Mouse (Mus musculus): Measurements from ENCODE around the gene Kif21b. TPM values are rescaled to one million over a fixed set of nuclear protein-coding genes. Genes with fewer than 3 reads are reported as not detected.

Kif21b gene
- polyA plus RNA-seq, 1 experiment from 2014 or later = 16.4 TPM

DNA sequence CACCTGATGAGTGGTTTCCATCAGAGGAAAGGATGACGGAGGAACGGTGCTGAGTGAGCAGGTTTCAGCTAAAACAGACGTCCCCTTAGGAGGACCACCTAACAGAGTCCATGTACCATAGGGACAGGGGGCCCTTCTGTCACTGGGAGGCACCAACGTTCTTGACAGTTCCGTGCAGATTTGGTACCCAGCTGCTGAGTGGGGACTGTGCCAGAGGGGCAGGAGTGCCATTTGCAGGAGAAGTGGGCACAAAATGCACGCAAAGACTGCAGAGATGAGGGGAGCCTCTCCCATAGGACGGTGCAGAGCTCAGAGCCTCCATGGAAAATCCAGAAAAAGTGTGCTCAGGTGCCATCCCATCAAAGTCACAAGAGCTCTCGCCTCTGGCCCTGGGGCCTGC, 9.2 kb upstream of the Kif21b start:
- WGBS = 86% methylated on average over 8 of the region's 8 CpGs
- Histone ChIP-seq H3K9me3 (ENCODE audit: control insufficient read depth, low read length) (no peaks in the 10 kb centered on the region), H3K4me3 (ENCODE audit: low read depth, low read length) (no peak overlapping the region), H3K4me1 (replicated peaks; ENCODE audit: control insufficient read depth, insufficient read depth, low read length) (no peaks in the 10 kb centered on the region; the same call in 1 of the 2 replicates), H3K36me3 (ENCODE audit: control insufficient read depth, insufficient read depth, low read length) (no peaks in the 10 kb centered on the region), H3K27ac (ENCODE audit: low read depth, low read length) (no peak overlapping the region), H3K4me2 (ENCODE audit: low read depth, low read length, severe bottlenecking) (no peak overlapping the region), H3K9ac (ENCODE audit: low read length) (no peak overlapping the region), H3K27me3 (ENCODE audit: control insufficient read depth, insufficient read depth, low read length) (no peaks in the 10 kb centered on the region)
- no peak for DNase-seq (ENCODE audit: low spot score)
- no peak for ATAC-seq (replicated peaks; ENCODE audit: low FRiP score)

DNA sequence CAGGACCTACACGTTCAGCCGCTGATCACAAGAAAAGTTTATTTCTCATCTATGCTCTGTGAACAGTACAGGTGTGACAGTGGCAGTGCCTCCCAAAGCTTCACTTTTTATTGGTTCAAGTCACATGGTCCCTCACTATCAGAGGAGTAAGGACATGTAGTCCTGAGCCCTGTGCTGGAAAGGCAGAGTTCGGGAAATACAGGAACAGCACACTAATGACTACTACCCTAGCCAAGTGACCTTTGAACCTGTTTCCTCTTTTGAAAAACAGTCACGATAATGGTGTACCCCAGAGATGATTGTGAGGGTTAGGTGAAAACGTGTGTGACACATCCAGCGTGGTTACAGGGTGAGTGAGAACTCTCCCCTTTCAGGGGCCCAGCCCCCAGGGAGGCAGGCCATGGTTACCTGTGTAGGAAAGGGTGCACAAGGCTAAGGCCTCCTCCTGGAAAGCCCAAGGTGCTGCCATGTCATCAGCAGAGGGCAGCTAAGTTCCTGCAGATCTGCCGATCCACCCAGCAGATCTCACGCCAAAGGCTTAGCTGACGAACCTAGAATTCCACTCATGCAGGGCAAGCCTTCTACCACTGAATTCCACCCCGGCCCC, 4.9 kb upstream of the Kif21b start:
- 84% methylated on average over 10 of the region's 10 CpGs for WGBS
- no peak for ATAC-seq (replicated peaks; ENCODE audit: low FRiP score)
- no peak overlapping the region for H3K27ac ChIP-seq (ENCODE audit: low read depth, low read length)

DNA sequence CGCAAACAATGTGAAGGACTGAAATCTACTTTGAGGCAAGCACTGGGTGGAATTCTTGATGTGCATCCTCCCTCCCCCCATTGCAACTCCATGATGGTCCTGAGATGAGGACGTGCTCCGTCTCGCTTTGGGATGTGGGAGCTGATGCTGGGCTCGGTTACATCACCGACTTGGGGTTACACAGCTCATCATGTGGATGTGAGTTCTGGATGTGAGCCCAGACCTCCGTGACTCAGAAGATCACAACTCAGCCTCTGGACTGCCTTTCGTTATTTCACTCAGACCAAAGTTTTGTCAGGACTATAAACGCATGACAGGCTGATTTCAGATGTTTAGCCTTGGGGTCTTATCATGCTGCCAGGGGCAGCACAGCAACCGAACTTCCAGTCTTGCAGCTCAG, 4.3 kb upstream of the Kif21b start:
- ATAC-seq (replicated peaks; ENCODE audit: low FRiP score) = no peak
- H3K4me1 ChIP-seq (replicated peaks; ENCODE audit: control insufficient read depth, insufficient read depth, low read length) = peaks cover 3% of the 10 kb centered on the region; the same call in 1 of the 2 replicates
- H3K27ac ChIP-seq (ENCODE audit: low read depth, low read length) = no peak overlapping the region
- no peak overlapping the region for H3K4me3 ChIP-seq (ENCODE audit: low read depth, low read length)
- H3K9me3 ChIP-seq (ENCODE audit: control insufficient read depth, low read length) = no peaks in the 10 kb centered on the region
- no peak for DNase-seq (ENCODE audit: low spot score)
- no peak overlapping the region for H3K9ac ChIP-seq (ENCODE audit: low read length)
- H3K36me3 ChIP-seq (ENCODE audit: control insufficient read depth, insufficient read depth, low read length) = no peaks in the 10 kb centered on the region
- 87% methylated on average over 10 of the region's 10 CpGs for WGBS
- H3K27me3 ChIP-seq (ENCODE audit: control insufficient read depth, insufficient read depth, low read length) = peaks cover 2% of the 10 kb centered on the region
- no peak overlapping the region for H3K4me2 ChIP-seq (ENCODE audit: low read depth, low read length, severe bottlenecking)

More for the DNA sequence above, 4.9 kb upstream of the Kif21b start:
- DNase-seq (ENCODE audit: low spot score) = no peak
- no peak overlapping the region for H3K4me2 ChIP-seq (ENCODE audit: low read depth, low read length, severe bottlenecking)
- H3K9me3 ChIP-seq (ENCODE audit: control insufficient read depth, low read length) = no peaks in the 10 kb centered on the region
- H3K4me1 ChIP-seq (replicated peaks; ENCODE audit: control insufficient read depth, insufficient read depth, low read length) = peaks cover 2% of the 10 kb centered on the region; the same call in 1 of the 2 replicates
- H3K4me3 ChIP-seq (ENCODE audit: low read depth, low read length) = no peak overlapping the region
- H3K9ac ChIP-seq (ENCODE audit: low read length) = no peak overlapping the region
- H3K36me3 ChIP-seq (ENCODE audit: control insufficient read depth, insufficient read depth, low read length) = no peaks in the 10 kb centered on the region
- H3K27me3 ChIP-seq (ENCODE audit: control insufficient read depth, insufficient read depth, low read length) = peaks cover 2% of the 10 kb centered on the region

DNA sequence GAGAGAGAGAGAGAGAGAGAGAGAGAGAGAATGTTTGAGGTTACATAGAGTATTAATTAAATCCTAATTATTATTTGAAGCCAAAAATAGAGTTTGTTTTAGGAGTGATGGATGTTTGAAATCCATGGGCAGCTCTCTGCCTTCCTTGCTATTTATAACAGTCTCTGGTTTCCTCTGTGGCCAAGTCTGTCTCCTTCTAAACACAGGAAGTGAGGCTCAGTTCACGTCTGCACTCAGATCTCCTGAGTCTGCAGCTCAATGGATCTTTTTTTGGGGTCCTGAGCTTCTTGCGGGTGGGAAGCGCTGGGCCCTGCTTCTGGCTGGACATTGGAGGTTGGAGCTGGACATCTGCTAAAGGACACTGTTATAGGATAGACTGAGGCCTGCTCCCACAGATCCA, 3.3 kb upstream of the Kif21b start:
- Histone ChIP-seq H3K27ac (ENCODE audit: low read depth, low read length) (no peak overlapping the region), H3K4me1 (replicated peaks; ENCODE audit: control insufficient read depth, insufficient read depth, low read length) (peaks cover 11% of the 10 kb centered on the region), H3K9ac (ENCODE audit: low read length) (no peak overlapping the region), H3K4me2 (ENCODE audit: low read depth, low read length, severe bottlenecking) (no peak overlapping the region), H3K36me3 (ENCODE audit: control insufficient read depth, insufficient read depth, low read length) (no peaks in the 10 kb centered on the region), H3K9me3 (ENCODE audit: control insufficient read depth, low read length) (no peaks in the 10 kb centered on the region), H3K4me3 (ENCODE audit: low read depth, low read length) (no peak overlapping the region), H3K27me3 (ENCODE audit: control insufficient read depth, insufficient read depth, low read length) (peaks cover 2% of the 10 kb centered on the region)
- 73% methylated on average over 3 of the region's 3 CpGs for WGBS
- DNase-seq (ENCODE audit: low spot score) (no peak), ATAC-seq (replicated peaks; ENCODE audit: low FRiP score) (no peak)

DNA sequence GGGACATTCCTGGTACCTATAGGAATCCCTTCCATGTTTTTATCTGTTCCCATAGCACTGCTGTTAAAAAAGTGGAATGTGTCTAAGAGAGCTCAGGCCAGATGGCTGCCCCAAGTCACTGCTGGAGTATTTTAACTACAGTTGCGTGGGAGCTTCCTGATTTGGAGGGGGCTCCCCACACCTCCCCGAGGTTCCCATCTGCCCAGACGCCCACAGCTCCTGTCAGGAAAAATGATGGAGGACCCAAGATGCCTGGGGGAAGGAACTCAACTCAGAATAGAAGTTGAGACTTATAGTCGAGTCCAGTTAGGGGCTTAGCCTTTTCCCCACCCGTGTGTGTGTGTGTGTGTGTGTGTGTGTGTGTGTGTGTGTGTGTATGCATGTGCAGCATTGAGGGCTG, 2.8 kb upstream of the Kif21b start:
- Histone ChIP-seq H3K36me3 (ENCODE audit: control insufficient read depth, insufficient read depth, low read length) (no peaks in the 10 kb centered on the region), H3K4me3 (ENCODE audit: low read depth, low read length) (no peak overlapping the region), H3K4me1 (replicated peaks; ENCODE audit: control insufficient read depth, insufficient read depth, low read length) (peaks cover 11% of the 10 kb centered on the region), H3K27ac (ENCODE audit: low read depth, low read length) (no peak overlapping the region), H3K27me3 (ENCODE audit: control insufficient read depth, insufficient read depth, low read length) (peaks cover 2% of the 10 kb centered on the region), H3K9ac (ENCODE audit: low read length) (no peak overlapping the region), H3K9me3 (ENCODE audit: control insufficient read depth, low read length) (no peaks in the 10 kb centered on the region), H3K4me2 (ENCODE audit: low read depth, low read length, severe bottlenecking) (no peak overlapping the region)
- DNase-seq (ENCODE audit: low spot score) (no peak), ATAC-seq (replicated peaks; ENCODE audit: low FRiP score) (no peak)
- 76% methylated on average over 5 of the region's 5 CpGs for WGBS

DNA sequence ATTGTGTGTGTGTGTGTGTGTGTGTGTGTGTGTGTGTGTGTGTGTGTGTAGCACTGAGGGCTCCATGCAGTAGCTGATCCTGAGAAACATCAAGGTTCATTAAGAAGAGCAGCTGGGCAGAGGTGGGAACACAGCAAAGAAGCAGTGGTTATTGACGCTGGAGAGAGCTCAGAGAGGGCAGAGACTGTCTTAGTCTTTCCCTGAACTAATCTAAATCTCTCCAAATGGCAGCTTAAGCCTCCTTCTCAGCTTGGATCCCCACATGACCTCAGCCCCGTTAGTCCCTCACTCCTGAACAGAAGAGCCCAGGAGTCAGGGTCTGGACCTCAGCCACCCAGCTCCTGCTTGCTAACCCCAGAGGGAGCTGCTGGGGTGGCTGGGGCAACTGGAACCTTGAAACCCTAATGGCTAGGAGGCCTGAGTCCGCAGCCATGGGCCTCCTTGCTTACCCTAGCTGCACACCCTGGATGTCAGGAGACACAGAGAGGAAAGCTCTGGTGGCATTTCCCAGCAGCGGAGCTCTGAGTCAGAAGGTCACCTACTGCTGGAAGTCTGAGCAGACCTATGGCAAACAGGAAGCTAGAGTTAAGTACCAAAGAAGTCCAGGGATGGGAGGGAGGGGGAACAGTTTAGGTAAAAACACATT, 2.1 kb upstream of the Kif21b start:
- H3K27ac ChIP-seq (ENCODE audit: low read depth, low read length) = no peak overlapping the region
- H3K9me3 ChIP-seq (ENCODE audit: control insufficient read depth, low read length) = no peaks in the 10 kb centered on the region
- 53% methylated on average over 4 of the region's 4 CpGs for WGBS
- H3K9ac ChIP-seq (ENCODE audit: low read length) = no peak overlapping the region
- H3K36me3 ChIP-seq (ENCODE audit: control insufficient read depth, insufficient read depth, low read length) = no peaks in the 10 kb centered on the region
- H3K27me3 ChIP-seq (ENCODE audit: control insufficient read depth, insufficient read depth, low read length) = peaks cover 2% of the 10 kb centered on the region
- ATAC-seq (replicated peaks; ENCODE audit: low FRiP score) = no peak
- H3K4me1 ChIP-seq (replicated peaks; ENCODE audit: control insufficient read depth, insufficient read depth, low read length) = peaks cover 11% of the 10 kb centered on the region
- DNase-seq (ENCODE audit: low spot score) = no peak
- no peak overlapping the region for H3K4me2 ChIP-seq (ENCODE audit: low read depth, low read length, severe bottlenecking)
- no peak overlapping the region for H3K4me3 ChIP-seq (ENCODE audit: low read depth, low read length)

DNA sequence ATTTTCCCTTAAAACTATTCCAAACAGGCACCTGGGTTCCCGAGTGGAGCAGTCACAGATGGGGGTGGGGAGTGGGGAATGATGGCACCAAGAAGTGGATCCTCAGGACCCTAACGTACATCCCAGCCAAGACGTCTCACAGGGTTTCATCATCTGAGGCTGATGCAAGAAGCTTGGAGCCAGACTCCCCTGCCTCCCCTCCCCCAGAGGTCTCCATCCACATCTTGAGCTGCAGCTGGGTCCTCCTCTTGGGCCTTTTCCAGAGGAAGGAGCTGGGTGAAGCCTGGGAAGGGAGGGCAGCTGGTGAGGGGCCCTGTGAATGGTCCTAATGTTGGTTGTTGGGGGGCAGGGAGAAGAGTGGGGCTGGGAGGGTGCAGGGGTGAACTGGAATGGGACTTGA, 1.1 kb upstream of the Kif21b start:
- no peak overlapping the region for H3K4me2 ChIP-seq (ENCODE audit: low read depth, low read length, severe bottlenecking)
- no peak overlapping the region for H3K27ac ChIP-seq (ENCODE audit: low read depth, low read length)
- no peak for DNase-seq (ENCODE audit: low spot score)
- peaks cover 11% of the 10 kb centered on the region for H3K4me1 ChIP-seq (replicated peaks; ENCODE audit: control insufficient read depth, insufficient read depth, low read length)
- no peak overlapping the region for H3K9ac ChIP-seq (ENCODE audit: low read length)
- H3K27me3 ChIP-seq (ENCODE audit: control insufficient read depth, insufficient read depth, low read length) = peaks cover 2% of the 10 kb centered on the region
- H3K4me3 ChIP-seq (ENCODE audit: low read depth, low read length) = no peak overlapping the region
- H3K36me3 ChIP-seq (ENCODE audit: control insufficient read depth, insufficient read depth, low read length) = no peaks in the 10 kb centered on the region
- 66% methylated on average over 3 of the region's 3 CpGs for WGBS
- H3K9me3 ChIP-seq (ENCODE audit: control insufficient read depth, low read length) = no peaks in the 10 kb centered on the region
- ATAC-seq (replicated peaks; ENCODE audit: low FRiP score) = no peak

DNA sequence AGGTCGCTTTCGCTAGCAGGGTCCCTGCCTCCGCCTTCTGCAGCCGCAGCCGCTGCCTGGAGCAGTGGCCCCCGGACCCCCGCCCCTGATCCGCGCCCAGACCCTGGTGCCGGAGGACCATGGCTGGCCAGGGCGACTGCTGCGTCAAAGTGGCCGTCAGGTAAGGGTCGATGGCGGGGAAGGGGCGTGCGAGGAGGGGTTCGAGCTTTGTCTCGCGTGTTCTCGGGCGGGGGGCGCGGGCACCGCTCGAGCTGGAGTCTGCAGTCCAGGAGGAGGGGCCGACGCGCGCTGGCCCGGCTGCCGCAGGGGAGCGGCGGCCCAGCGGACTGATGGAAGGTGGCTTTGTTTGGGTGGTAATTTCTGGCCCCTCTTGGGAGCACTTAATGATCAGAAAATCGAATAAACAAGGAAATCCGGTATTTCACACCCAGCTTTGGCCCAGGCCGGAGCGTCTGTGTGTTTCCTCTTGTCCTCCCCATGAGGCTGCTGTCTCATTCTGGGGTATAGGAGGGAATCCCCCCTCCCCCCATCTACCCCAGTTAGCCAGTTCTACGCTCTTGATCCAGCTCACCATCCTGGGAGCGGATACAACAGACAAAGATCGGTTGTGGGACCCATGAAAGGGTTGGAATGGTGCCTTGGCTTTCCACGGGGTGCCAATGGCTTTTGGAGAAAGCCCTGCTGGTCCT, 558 bp downstream of the Kif21b start:
- Histone ChIP-seq H3K9ac (ENCODE audit: low read length) (peak overlapping the region; percentile 86), H3K9me3 (ENCODE audit: control insufficient read depth, low read length) (no peaks in the 10 kb centered on the region), H3K27ac (ENCODE audit: low read depth, low read length) (peak overlapping the region; percentile 66; the same call in 1 of the 2 replicates), H3K27me3 (ENCODE audit: control insufficient read depth, insufficient read depth, low read length) (peaks cover 2% of the 10 kb centered on the region), H3K4me1 (replicated peaks; ENCODE audit: control insufficient read depth, insufficient read depth, low read length) (peaks cover 14% of the 10 kb centered on the region), H3K36me3 (ENCODE audit: control insufficient read depth, insufficient read depth, low read length) (no peaks in the 10 kb centered on the region), H3K4me3 (ENCODE audit: low read depth, low read length) (peak overlapping the region; percentile 75), H3K4me2 (ENCODE audit: low read depth, low read length, severe bottlenecking) (peak overlapping the region; percentile 88)
- WGBS = under 1% methylated on average over 43 of the region's 43 CpGs
- DNase-seq (ENCODE audit: low spot score) (peak; percentile 86), ATAC-seq (replicated peaks; ENCODE audit: low FRiP score) (peak; percentile 66)

Measured in forebrain, embryonic 11.5 days (tissue).